Mouse (Mus musculus) liver, adult 2 months (tissue): ENCODE data around the gene Gm20388. TPM values are rescaled to one million over a fixed set of nuclear protein-coding genes. Genes with fewer than 3 reads are reported as not detected.
A peak's percentile ranks its signal among the peaks of the same experiment; 100 is the strongest.

Source experiments
- DNase-seq: peaks from one replicate; pipeline ENCODE4 v3.0.0-alpha.2; 2011; ENCODE audit warnings: low read depth, low spot score; ENCODE audit errors: extremely low read depth
- H3K27ac ChIP-seq: fragments of 200-500 bp; replicated peaks from 2 replicates; pipeline ENCODE4 v1.5.1; 2012; ENCODE audit warnings: low read depth, mild to moderate bottlenecking, control low read depth, inconsistent platforms, low read length; ENCODE audit not compliant: insufficient read depth
- H3K27me3 ChIP-seq: fragments of 200-500 bp; 2 replicates; pipeline ENCODE4 v1.6.1; 2012; ENCODE audit warnings: mild to moderate bottlenecking, moderate library complexity, low read length, inconsistent platforms; ENCODE audit not compliant: control insufficient read depth, insufficient read depth
- H3K36me3 ChIP-seq: fragments of 200-500 bp; 2 replicates; pipeline ENCODE4 v1.6.1; 2012; ENCODE audit warnings: low read length, inconsistent platforms; ENCODE audit not compliant: control insufficient read depth, insufficient read depth
- H3K4me1 ChIP-seq: fragments of 200-500 bp; 2 replicates; pipeline ENCODE4 v1.6.1; 2011; ENCODE audit warnings: low read length; ENCODE audit not compliant: control insufficient read depth, insufficient read depth
- H3K4me3 ChIP-seq: fragments of 200-500 bp; 2 replicates; pipeline ENCODE4 v1.5.1; 2011; ENCODE audit warnings: low read depth, mild to moderate bottlenecking, control low read depth, low read length, moderate library complexity; ENCODE audit not compliant: insufficient read depth
- H3K79me2 ChIP-seq: fragments of 200-500 bp; 2 replicates; pipeline ENCODE4 v1.6.1; 2012; ENCODE audit warnings: inconsistent platforms, mild to moderate bottlenecking, low read length, moderate library complexity; ENCODE audit not compliant: control insufficient read depth, insufficient read depth
- H3K9ac ChIP-seq: fragments of 200-500 bp; 2 replicates; pipeline ENCODE4 v1.6.1; 2012; ENCODE audit warnings: low read depth, mild to moderate bottlenecking, control low read depth, inconsistent platforms, low read length
- CTCF ChIP-seq: fragments of 200-500 bp; IDR thresholded peaks from 2 replicates; pipeline ENCODE4 v1.5.1; 2011; ENCODE audit warnings: low read depth, low read length, control low read depth
- POLR2A ChIP-seq: fragments of 200-500 bp; IDR thresholded peaks from 2 replicates; pipeline ENCODE4 v1.6.1; 2011; ENCODE audit warnings: low read length, control low read depth; ENCODE audit not compliant: insufficient read depth; ENCODE audit errors: extremely low read depth
- WGBS: fragments of 180-500 bp; shearing (Covaris S2); methylation state at CpG from one replicate; pipeline ENCODE4 v1.1.7; 2018; 5-methylcytosine and 5-hydroxymethylcytosine counted together
- polyA plus RNA-seq: library from polyadenylated mRNA; depleted of rRNA; stranded (reverse); fragments of >200 nt; gene quantifications from 2 replicates; pipeline ENCODE4 v1.2.3, GENCODE M21; 2012
- total RNA-seq: library from RNA; depleted of rRNA; stranded (reverse); fragments of >200 nt; gene quantifications from 2 replicates; pipeline ENCODE4 v1.2.3, GENCODE M21; 2014

The Gm20388 gene
- total and polyA plus RNA-seq, 2 experiments: 6.4 to 19.9 TPM

DNA sequence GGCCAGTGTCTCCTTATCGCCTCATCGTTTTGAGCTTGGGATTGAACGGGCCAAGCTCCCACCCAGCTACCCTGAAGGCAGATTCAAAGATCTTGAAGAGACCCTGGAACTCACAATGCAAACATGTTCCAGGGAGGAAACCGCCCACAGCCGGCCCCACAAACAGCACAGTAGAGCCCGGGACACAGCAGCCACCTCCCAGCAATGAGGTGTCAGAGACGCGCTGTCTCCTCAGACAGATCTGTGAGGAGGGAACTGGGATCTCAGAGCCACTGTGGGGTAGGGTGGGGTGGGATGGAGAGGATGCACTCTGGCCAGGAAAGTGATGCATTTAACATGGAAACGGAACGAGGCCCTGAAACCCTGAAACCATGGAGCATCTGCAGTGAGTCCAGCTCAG lies 2207.5 kb downstream of the Gm20388 start:
- no peak overlapping the region for H3K9ac ChIP-seq
- no peak overlapping the region for H3K4me3 ChIP-seq

GRCm38 (mm10) chr8:122118536-122118935 lies 2207.9 kb downstream of the Gm20388 start:
- no peak for DNase-seq
- H3K36me3 ChIP-seq: no peaks in the 10 kb centered on the region
- no peaks in the 10 kb centered on the region for H3K79me2 ChIP-seq
- H3K4me3 ChIP-seq: no peak overlapping the region
- no peak for TF ChIP-seq POLR2A
- no peak for TF ChIP-seq CTCF
- WGBS: 75% methylated on average over 15 of the region's 15 CpGs
- no peak overlapping the region for H3K27ac ChIP-seq
- H3K9ac ChIP-seq: no peak overlapping the region
- no peaks in the 10 kb centered on the region for H3K27me3 ChIP-seq
- H3K4me1 ChIP-seq: no peaks in the 10 kb centered on the region

More for the DNA sequence above, 2207.5 kb downstream of the Gm20388 start:
- no peak overlapping the region for H3K27ac ChIP-seq
- 73% methylated on average over 10 of the region's 10 CpGs for WGBS
- no peaks in the 10 kb centered on the region for H3K36me3 ChIP-seq
- H3K27me3 ChIP-seq: no peaks in the 10 kb centered on the region
- no peaks in the 10 kb centered on the region for H3K79me2 ChIP-seq
- DNase-seq: no peak
- TF ChIP-seq CTCF: no peak
- no peak for TF ChIP-seq POLR2A
- H3K4me1 ChIP-seq: no peaks in the 10 kb centered on the region

DNA sequence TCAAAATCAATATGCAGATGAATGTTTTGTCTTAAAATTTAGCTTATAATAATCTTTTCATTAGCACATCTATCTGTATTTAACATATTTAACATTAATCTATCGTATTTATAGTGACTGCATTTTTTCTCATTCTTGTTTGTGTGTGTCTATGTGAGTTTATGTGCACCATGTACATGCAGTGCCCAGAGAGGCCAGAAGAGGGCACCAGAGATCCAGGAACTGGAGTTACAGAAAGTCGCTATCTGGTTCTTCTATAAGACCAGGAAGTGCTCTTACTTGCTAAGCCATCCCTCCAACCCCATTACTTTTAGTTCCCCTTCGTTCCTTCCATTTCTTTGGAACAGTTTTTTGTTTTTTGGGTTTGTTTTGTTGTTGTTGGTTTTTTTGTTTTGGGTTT lies 2213.7 kb downstream of the Gm20388 start:
- Histone ChIP-seq H3K4me1 (no peaks in the 10 kb centered on the region), H3K27me3 (no peaks in the 10 kb centered on the region), H3K36me3 (no peaks in the 10 kb centered on the region), H3K9ac (no peak overlapping the region), H3K27ac (no peak overlapping the region), H3K79me2 (no peaks in the 10 kb centered on the region), H3K4me3 (no peak overlapping the region)
- peak; percentile 27; the same call in 1 of the 2 replicates for TF ChIP-seq CTCF
- no peak for TF ChIP-seq POLR2A
- 90% methylated on average over 3 of the region's 3 CpGs for WGBS
- no peak for DNase-seq

GRCm38 (mm10) chr8:122126659-122127058 lies 2216.0 kb downstream of the Gm20388 start:
- no peaks in the 10 kb centered on the region for H3K27me3 ChIP-seq
- no peak overlapping the region for H3K4me3 ChIP-seq
- H3K36me3 ChIP-seq: no peaks in the 10 kb centered on the region
- no peaks in the 10 kb centered on the region for H3K79me2 ChIP-seq
- H3K27ac ChIP-seq: no peak overlapping the region
- no peak overlapping the region for H3K9ac ChIP-seq
- no peaks in the 10 kb centered on the region for H3K4me1 ChIP-seq
- WGBS: 68% methylated on average over 8 of the region's 8 CpGs
- TF ChIP-seq POLR2A (no peak), CTCF (no peak)
- no peak for DNase-seq

- peak; percentile 92 for DNase-seq
- peaks cover 7% of the 10 kb centered on the region for H3K4me1 ChIP-seq
- 23% methylated on average over 3 of the region's 3 CpGs for WGBS
- H3K9ac ChIP-seq: no peak overlapping the region
- H3K4me3 ChIP-seq: no peak overlapping the region
- no peak overlapping the region for H3K27ac ChIP-seq
- no peaks in the 10 kb centered on the region for H3K27me3 ChIP-seq
- H3K79me2 ChIP-seq: no peaks in the 10 kb centered on the region
- no peaks in the 10 kb centered on the region for H3K36me3 ChIP-seq
- TF ChIP-seq POLR2A (no peak), CTCF (no peak)
Observed at GRCm38 (mm10) chr8:122134121-122134529, 2223.5 kb downstream of the Gm20388 start.

- 84% methylated on average over 5 of the region's 5 CpGs for WGBS
- TF ChIP-seq POLR2A (no peak), CTCF (peak; percentile 40; the same call in 1 of the 2 replicates)
- no peak overlapping the region for H3K4me3 ChIP-seq
Observed at GRCm38 (mm10) chr8:122135494-122135893, 2224.9 kb downstream of the Gm20388 start.

More at GRCm38 (mm10) chr8:122135494-122135893, 2224.9 kb downstream of the Gm20388 start:
- H3K36me3 ChIP-seq: no peaks in the 10 kb centered on the region
- H3K27me3 ChIP-seq: no peaks in the 10 kb centered on the region
- no peak overlapping the region for H3K27ac ChIP-seq
- no peak for DNase-seq
- peaks cover 7% of the 10 kb centered on the region for H3K4me1 ChIP-seq
- no peak overlapping the region for H3K9ac ChIP-seq
- no peaks in the 10 kb centered on the region for H3K79me2 ChIP-seq
